Mouse (Mus musculus) E14TG2a.4 (cell line): ENCODE data around the gene Abcg1.

Experiments
- H3K27me3 ChIP-seq: 2 replicates; pipeline ENCODE4 v1.6.1; 2014; ENCODE audit warnings: low read length, control low read depth; ENCODE audit not compliant: insufficient read depth
- H3K36me3 ChIP-seq: 2 replicates; pipeline ENCODE4 v1.6.1; 2014; ENCODE audit warnings: low read length, control low read depth; ENCODE audit not compliant: insufficient read depth
- H3K4me1 ChIP-seq: replicated peaks from 2 replicates; pipeline ENCODE4 v1.6.1; 2014; ENCODE audit warnings: low read depth, low read length, control low read depth
- H3K4me3 ChIP-seq: replicated peaks from 2 replicates; pipeline ENCODE4 v1.5.1; 2014; ENCODE audit warnings: mild to moderate bottlenecking, low read length
- H3K9me3 ChIP-seq: 2 replicates; pipeline ENCODE4 v1.6.1; 2014; ENCODE audit warnings: low read length, control low read depth
- CTCF ChIP-seq: conservative IDR thresholded peaks from 2 replicates; pipeline ENCODE4 v1.5.1; 2014; ENCODE audit warnings: low read length
- NANOG ChIP-seq: IDR thresholded peaks from 2 replicates; pipeline ENCODE4 v1.6.1; 2014; ENCODE audit warnings: borderline replicate concordance, low read length, mixed read lengths
- POU5F1 ChIP-seq: IDR thresholded peaks from 2 replicates; pipeline ENCODE4 v1.6.1; 2014; ENCODE audit warnings: low read length, borderline replicate concordance

The Abcg1 gene

GRCm38 (mm10) chr17:31036168-31036876 lies 21.2 kb upstream of the Abcg1 start:
- Histone ChIP-seq H3K36me3 (no peaks in the 10 kb centered on the region), H3K27me3 (peaks cover 13% of the 10 kb centered on the region; the same call in 1 of the 2 replicates), H3K4me3 (peak overlapping the region; percentile 62), H3K4me1 (peaks cover 54% of the 10 kb centered on the region), H3K9me3 (peaks cover 12% of the 10 kb centered on the region)
- TF ChIP-seq POU5F1 (no peak), CTCF (no peak)

GRCm38 (mm10) chr17:31037331-31037730 lies 20.1 kb upstream of the Abcg1 start:
- H3K9me3 ChIP-seq, result peaks cover 3% of the 10 kb centered on the region; the same call in 1 of the 2 replicates
- H3K4me3 ChIP-seq, result no peak overlapping the region
- peaks cover 13% of the 10 kb centered on the region; the same call in 1 of the 2 replicates for H3K27me3 ChIP-seq
- peaks cover 54% of the 10 kb centered on the region for H3K4me1 ChIP-seq
- H3K36me3 ChIP-seq, result no peaks in the 10 kb centered on the region
- no peak for TF ChIP-seq CTCF
- TF ChIP-seq POU5F1, result no peak
- no peak for TF ChIP-seq NANOG

GRCm38 (mm10) chr17:31038381-31038780 lies 19.1 kb upstream of the Abcg1 start:
- H3K4me3 ChIP-seq, result no peak overlapping the region
- H3K9me3 ChIP-seq, result no peaks in the 10 kb centered on the region
- peaks cover 46% of the 10 kb centered on the region for H3K4me1 ChIP-seq
- H3K27me3 ChIP-seq, result peaks cover 13% of the 10 kb centered on the region; the same call in 1 of the 2 replicates
- TF ChIP-seq NANOG (no peak), POU5F1 (no peak), CTCF (no peak)
- H3K36me3 ChIP-seq, result no peaks in the 10 kb centered on the region

GRCm38 (mm10) chr17:31039626-31040025 lies 17.8 kb upstream of the Abcg1 start:
- TF ChIP-seq CTCF (no peak), NANOG (no peak)
- H3K4me1 ChIP-seq, result peaks cover 33% of the 10 kb centered on the region
- no peak overlapping the region for H3K4me3 ChIP-seq
- H3K36me3 ChIP-seq, result no peaks in the 10 kb centered on the region
- peaks cover 13% of the 10 kb centered on the region; the same call in 1 of the 2 replicates for H3K27me3 ChIP-seq
- no peaks in the 10 kb centered on the region for H3K9me3 ChIP-seq

- no peak overlapping the region for H3K4me3 ChIP-seq
- no peaks in the 10 kb centered on the region for H3K36me3 ChIP-seq
- no peaks in the 10 kb centered on the region for H3K9me3 ChIP-seq
- TF ChIP-seq NANOG, result no peak
- no peak for TF ChIP-seq POU5F1
- no peak for TF ChIP-seq CTCF
- H3K27me3 ChIP-seq, result peaks cover 13% of the 10 kb centered on the region; the same call in 1 of the 2 replicates
- H3K4me1 ChIP-seq, result peaks cover 31% of the 10 kb centered on the region
Measured at GRCm38 (mm10) chr17:31040421-31040820, 17.1 kb upstream of the Abcg1 start.

GRCm38 (mm10) chr17:31042751-31043150 lies 14.7 kb upstream of the Abcg1 start:
- no peaks in the 10 kb centered on the region for H3K36me3 ChIP-seq
- 0 out of 2 replicates have a peak, but pooled peaks cover 5% of the 10 kb centered on the region for H3K27me3 ChIP-seq
- H3K4me3 ChIP-seq, result no peak overlapping the region
- TF ChIP-seq CTCF, result no peak
- no peak for TF ChIP-seq NANOG
- TF ChIP-seq POU5F1, result no peak
- H3K4me1 ChIP-seq, result peaks cover 19% of the 10 kb centered on the region
- no peaks in the 10 kb centered on the region for H3K9me3 ChIP-seq

- H3K36me3 ChIP-seq, result no peaks in the 10 kb centered on the region
- peaks cover 29% of the 10 kb centered on the region for H3K27me3 ChIP-seq
- TF ChIP-seq POU5F1 (no peak), NANOG (no peak), CTCF (no peak)
- peaks cover 63% of the 10 kb centered on the region for H3K4me1 ChIP-seq
- peak overlapping the region; percentile 90 for H3K4me3 ChIP-seq
- peaks cover 8% of the 10 kb centered on the region for H3K9me3 ChIP-seq
Measured at GRCm38 (mm10) chr17:31057891-31058744, 643 bp downstream of the Abcg1 start.

- Histone ChIP-seq H3K9me3 (peaks cover 2% of the 10 kb centered on the region), H3K4me3 (peak overlapping the region; percentile 90), H3K27me3 (peaks cover 29% of the 10 kb centered on the region), H3K4me1 (peaks cover 63% of the 10 kb centered on the region), H3K36me3 (no peaks in the 10 kb centered on the region)
- TF ChIP-seq CTCF, result no peak
- TF ChIP-seq NANOG, result no peak
- no peak for TF ChIP-seq POU5F1
Measured at GRCm38 (mm10) chr17:31058745-31059085, 1.2 kb downstream of the Abcg1 start.
